Mouse (Mus musculus) CH12.LX (cell line): ENCODE results near the gene Ifi202b. TPM values are rescaled to one million over a fixed set of nuclear protein-coding genes. Genes with fewer than 3 reads are reported as not detected.

Source experiments
- polyA plus RNA-seq: library from polyadenylated mRNA; unstranded; fragments of >175 nt; gene quantifications from 2 replicates; pipeline ENCODE4 v1.2.1, GENCODE M21; 2012; ENCODE audit warnings: low read depth; ENCODE audit not compliant: insufficient read length
- total RNA-seq, 2 experiments: library from RNA; depleted of rRNA; stranded (reverse); fragments of 300-350 nt in 1 of 2; fragments of >200 nt in 1 of 2; gene quantifications; 2 replicates each; pipeline ENCODE4 v1.2.3; 2012 to 2014

The Ifi202b gene
- total and polyA plus RNA-seq, 3 experiments = not detected

Other genes with a start within 250 kb of the Ifi202b start
- gene Ifi207, start 241.0 kb downstream of the Ifi202b start, total RNA-seq (2012; rRNA removed) = 2.1 and 2.6 TPM in 2 replicates
- 2.9 and 3.4 TPM in 2 replicates for gene Ifi207, start 241.0 kb downstream of the Ifi202b start, total RNA-seq (2014; rRNA removed)
- 10.0 and 11.9 TPM in 2 replicates for gene Ifi207, start 241.0 kb downstream of the Ifi202b start, polyA plus RNA-seq
- 1.4 and 1.5 TPM in 2 replicates for gene Ifi204, start 215.8 kb downstream of the Ifi202b start, total RNA-seq (2012; rRNA removed)
- gene Ifi204, start 215.8 kb downstream of the Ifi202b start, total RNA-seq (2014; rRNA removed) = 0.94 and 1.6 TPM in 2 replicates
- 0.83 and 1.4 TPM in 2 replicates for gene Ifi204, start 215.8 kb downstream of the Ifi202b start, polyA plus RNA-seq
- gene Ifi211, start 69.7 kb downstream of the Ifi202b start, total RNA-seq (2012; rRNA removed) = 57.8 and 89.1 TPM in 2 replicates
- 114 and 130 TPM in 2 replicates for gene Ifi211, start 69.7 kb downstream of the Ifi202b start, total RNA-seq (2014; rRNA removed)
- 66.6 and 67.9 TPM in 2 replicates for gene Ifi211, start 69.7 kb downstream of the Ifi202b start, polyA plus RNA-seq
- 56.8 and 57.9 TPM in 2 replicates for gene Mndal, start 40.3 kb downstream of the Ifi202b start, total RNA-seq (2012; rRNA removed)
- 107 and 153 TPM in 2 replicates for gene Mndal, start 40.3 kb downstream of the Ifi202b start, total RNA-seq (2014; rRNA removed)
- gene Mndal, start 40.3 kb downstream of the Ifi202b start, polyA plus RNA-seq = 175 and 183 TPM in 2 replicates
- gene Ifi203, start 40.1 kb downstream of the Ifi202b start, total RNA-seq (2012; rRNA removed) = 13.3 and 14.2 TPM in 2 replicates
- gene Ifi203, start 40.1 kb downstream of the Ifi202b start, total RNA-seq (2014; rRNA removed) = 27.5 and 35.8 TPM in 2 replicates
- gene Ifi203, start 40.1 kb downstream of the Ifi202b start, polyA plus RNA-seq = 33.0 and 36.5 TPM in 2 replicates
- gene Ifi205, start 49.1 kb upstream of the Ifi202b start, total RNA-seq (2012; rRNA removed) = 0.13 and 0.17 TPM in 2 replicates
- 0.35 and 0.45 TPM in 2 replicates for gene Ifi205, start 49.1 kb upstream of the Ifi202b start, total RNA-seq (2014; rRNA removed)
- gene Ifi205, start 49.1 kb upstream of the Ifi202b start, polyA plus RNA-seq = 0.17 and 0.45 TPM in 2 replicates
- 0.34 and 0.51 TPM in 2 replicates for gene Olfr433, start 58.0 kb upstream of the Ifi202b start, total RNA-seq (2012; rRNA removed)
- 0.43 and 0.47 TPM in 2 replicates for gene Olfr433, start 58.0 kb upstream of the Ifi202b start, total RNA-seq (2014; rRNA removed)
- gene Olfr433, start 58.0 kb upstream of the Ifi202b start, polyA plus RNA-seq = 0.37 and 0.54 TPM in 2 replicates
- gene Olfr432, start 66.5 kb upstream of the Ifi202b start, total RNA-seq (2012; rRNA removed) = not detected in 2 replicates
- 0.04 and 0.05 TPM in 2 replicates for gene Olfr432, start 66.5 kb upstream of the Ifi202b start, total RNA-seq (2014; rRNA removed)
- gene Olfr432, start 66.5 kb upstream of the Ifi202b start, polyA plus RNA-seq = 0.07 and 0.13 TPM in 2 replicates
- gene Olfr430, start 83.9 kb upstream of the Ifi202b start, total RNA-seq (2012; rRNA removed) = not detected in 2 replicates
- not detected in 2 replicates for gene Olfr430, start 83.9 kb upstream of the Ifi202b start, total RNA-seq (2014; rRNA removed)
- gene Olfr430, start 83.9 kb upstream of the Ifi202b start, polyA plus RNA-seq = not detected in 2 replicates
- not detected in 2 replicates for gene Olfr429, start 101.6 kb upstream of the Ifi202b start, total RNA-seq (2012; rRNA removed)
- not detected in 2 replicates for gene Olfr429, start 101.6 kb upstream of the Ifi202b start, total RNA-seq (2014; rRNA removed)
- not detected in 2 replicates for gene Olfr429, start 101.6 kb upstream of the Ifi202b start, polyA plus RNA-seq
- not detected in 2 replicates for gene Olfr427, start 114.1 kb upstream of the Ifi202b start, total RNA-seq (2012; rRNA removed)
- gene Olfr427, start 114.1 kb upstream of the Ifi202b start, total RNA-seq (2014; rRNA removed) = not detected in 2 replicates
- not detected in 2 replicates for gene Olfr427, start 114.1 kb upstream of the Ifi202b start, polyA plus RNA-seq
- gene Olfr231, start 138.4 kb upstream of the Ifi202b start, total RNA-seq (2012; rRNA removed) = not detected in 2 replicates
- not detected in 2 replicates for gene Olfr231, start 138.4 kb upstream of the Ifi202b start, total RNA-seq (2014; rRNA removed)
- gene Olfr231, start 138.4 kb upstream of the Ifi202b start, polyA plus RNA-seq = not detected in 2 replicates
- gene Olfr424, start 148.8 kb upstream of the Ifi202b start, total RNA-seq (2012; rRNA removed) = not detected in 2 replicates
- gene Olfr424, start 148.8 kb upstream of the Ifi202b start, total RNA-seq (2014; rRNA removed) = not detected in 2 replicates
- not detected in 2 replicates for gene Olfr424, start 148.8 kb upstream of the Ifi202b start, polyA plus RNA-seq
- not detected in 2 replicates for gene Olfr420, start 172.9 kb upstream of the Ifi202b start, total RNA-seq (2012; rRNA removed)
- gene Olfr420, start 172.9 kb upstream of the Ifi202b start, total RNA-seq (2014; rRNA removed) = not detected in 2 replicates
- gene Olfr420, start 172.9 kb upstream of the Ifi202b start, polyA plus RNA-seq = 0.73 and 1.1 TPM in 2 replicates
- gene Spta1, start 190.0 kb upstream of the Ifi202b start, total RNA-seq (2012; rRNA removed) = 0.81 and 0.84 TPM in 2 replicates
- gene Spta1, start 190.0 kb upstream of the Ifi202b start, total RNA-seq (2014; rRNA removed) = 1.2 and 1.6 TPM in 2 replicates
- gene Spta1, start 190.0 kb upstream of the Ifi202b start, polyA plus RNA-seq = 16.0 TPM in 2 replicates